Mouse (Mus musculus) C2C12 (cell line): Measurements from ENCODE around the gene Ccdc57.

Experiments used
- CTCF ChIP-seq: IDR thresholded peaks from one replicate; pipeline ENCODE4 v1.5.1; 2011; ENCODE audit not compliant: control insufficient read depth, insufficient read depth, insufficient read length
- MAX ChIP-seq: IDR thresholded peaks from one replicate; pipeline ENCODE4 v1.6.1; 2011; ENCODE audit warnings: mild to moderate bottlenecking, control low read depth

DNA sequence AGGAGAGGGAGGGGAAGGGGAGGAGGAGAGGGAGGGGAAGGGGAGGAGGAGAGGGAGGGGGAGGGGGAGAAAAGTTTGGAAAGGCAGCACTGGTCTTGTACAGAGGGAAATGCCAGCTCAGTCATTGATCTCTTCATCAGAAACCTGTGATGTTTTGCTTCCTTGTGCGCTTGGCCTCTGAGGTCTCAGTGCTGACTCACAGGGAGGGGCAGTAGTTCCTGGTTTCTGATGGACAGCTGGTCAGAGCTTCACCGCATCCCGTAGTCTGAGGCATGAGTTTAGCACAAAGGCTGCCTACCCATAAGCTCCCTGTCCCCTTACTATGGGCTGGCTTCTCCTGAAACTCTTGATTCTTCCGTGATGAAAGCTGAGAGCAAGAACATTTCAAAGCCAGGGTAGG is 6.1 kb upstream of the Ccdc57 start:
- TF ChIP-seq CTCF (no peak), MAX (no peak)
